Mouse (Mus musculus) bone marrow, adult 2 months (tissue): ENCODE measurements around the gene Ctdsp2. TPM values are rescaled to one million over a fixed set of nuclear protein-coding genes. Genes with fewer than 3 reads are reported as not detected.

ENCODE experiments used
- H3K27ac ChIP-seq: fragments of 200-500 bp; 2 replicates; pipeline ENCODE4 v1.5.1; 2012; ENCODE audit warnings: low read depth, mild to moderate bottlenecking, control low read depth, inconsistent platforms, low read length; ENCODE audit not compliant: control insufficient read depth, poor library complexity, insufficient read depth
- H3K4me1 ChIP-seq: fragments of 200-500 bp; 2 replicates; pipeline ENCODE4 v1.6.1; 2011; ENCODE audit warnings: low read length; ENCODE audit not compliant: control insufficient read depth, insufficient read depth
- H3K4me3 ChIP-seq: fragments of 200-500 bp; replicated peaks from 2 replicates; pipeline ENCODE3; 2011; ENCODE audit warnings: mild to moderate bottlenecking, low read depth, low read length, control low read depth; ENCODE audit not compliant: control insufficient read depth
- CTCF ChIP-seq: fragments of 200-500 bp; IDR thresholded peaks from 2 replicates; pipeline ENCODE4 v1.5.1; 2011; ENCODE audit warnings: low read length, control low read depth; ENCODE audit not compliant: control insufficient read depth, insufficient read depth
- POLR2A ChIP-seq: fragments of 200-500 bp; IDR thresholded peaks from 2 replicates; pipeline ENCODE4 v1.6.1; 2011; ENCODE audit warnings: low read depth, mild to moderate bottlenecking, control low read depth, low read length, borderline replicate concordance; ENCODE audit not compliant: control insufficient read depth
- WGBS: fragments of 180-500 bp; shearing (Covaris S2); methylation state at CpG from one replicate; pipeline ENCODE4 v1.1.7; 2018; 5-methylcytosine and 5-hydroxymethylcytosine counted together
- polyA plus RNA-seq: library from polyadenylated mRNA; stranded (reverse); fragments of >200 nt; gene quantifications from 2 replicates; pipeline ENCODE4 v1.2.4, GENCODE M21; 2011; ENCODE audit warnings: low replicate concordance; ENCODE audit not compliant: missing spikeins, insufficient read depth, insufficient read length

Gene Ctdsp2
- polyA plus RNA-seq, 1 experiment = 43.9 TPM

- 52% methylated on average over 7 of the region's 7 CpGs for WGBS
- peak; percentile 90 for TF ChIP-seq CTCF
- no peak for TF ChIP-seq POLR2A
- H3K4me1 ChIP-seq = peaks cover 3% of the 10 kb centered on the region
These were observed 12.0 kb downstream of the Ctdsp2 start for GRCm38 (mm10) chr10:126990313-126991056.

GRCm38 (mm10) chr10:126991676-126992075 is 13.2 kb downstream of the Ctdsp2 start:
- TF ChIP-seq POLR2A (no peak), CTCF (no peak)
- Histone ChIP-seq H3K4me1 (peaks cover 2% of the 10 kb centered on the region), H3K27ac (no peak overlapping the region), H3K4me3 (no peak overlapping the region)
- WGBS = 66% methylated on average over 3 of the region's 3 CpGs

More at GRCm38 (mm10) chr10:126990313-126991056, 12.0 kb downstream of the Ctdsp2 start:
- Histone ChIP-seq H3K4me3 (no peak overlapping the region), H3K27ac (no peak overlapping the region)

- Histone ChIP-seq H3K27ac (no peak overlapping the region), H3K4me3 (no peak overlapping the region), H3K4me1 (no peaks in the 10 kb centered on the region)
- 67% methylated on average over 3 of the region's 3 CpGs for WGBS
- no peak for TF ChIP-seq CTCF
- TF ChIP-seq POLR2A = no peak
These were observed 15.1 kb downstream of the Ctdsp2 start for GRCm38 (mm10) chr10:126993621-126994020.

- no peaks in the 10 kb centered on the region for H3K4me1 ChIP-seq
- no peak overlapping the region for H3K27ac ChIP-seq
- no peak for TF ChIP-seq POLR2A
- TF ChIP-seq CTCF = no peak
- no peak overlapping the region for H3K4me3 ChIP-seq
- 53% methylated on average over 13 of the region's 13 CpGs for WGBS
These were observed 19.0 kb downstream of the Ctdsp2 start for GRCm38 (mm10) chr10:126997340-126998113.

GRCm38 (mm10) chr10:127000529-127000928 is 22.0 kb downstream of the Ctdsp2 start, which contains the start of gene Avil:
Avil (plus strand) TSS chr10:127000709.
- no peaks in the 10 kb centered on the region for H3K4me1 ChIP-seq
- TF ChIP-seq CTCF (no peak), POLR2A (no peak)
- WGBS = 78% methylated on average over 5 of the region's 5 CpGs
- no peak within 1 kb of the TSS for H3K27ac ChIP-seq
- no peak within 1 kb of the TSS for H3K4me3 ChIP-seq

GRCm38 (mm10) chr10:127001297-127001696 is 22.8 kb downstream of the Ctdsp2 start:
- Histone ChIP-seq H3K4me1 (no peaks in the 10 kb centered on the region), H3K27ac (no peak overlapping the region), H3K4me3 (no peak overlapping the region)
- TF ChIP-seq POLR2A = no peak
- no peak for TF ChIP-seq CTCF
- 63% methylated on average over 9 of the region's 9 CpGs for WGBS

- H3K4me3 ChIP-seq = no peak overlapping the region
- no peak overlapping the region for H3K27ac ChIP-seq
- 61% methylated on average over 1 of the region's 1 CpGs for WGBS
- TF ChIP-seq POLR2A (no peak), CTCF (no peak)
- no peaks in the 10 kb centered on the region for H3K4me1 ChIP-seq
These were observed 23.5 kb downstream of the Ctdsp2 start for GRCm38 (mm10) chr10:127002056-127002455.

GRCm38 (mm10) chr10:127002765-127003164 is 24.2 kb downstream of the Ctdsp2 start:
- WGBS = 56% methylated on average over 5 of the region's 5 CpGs
- TF ChIP-seq CTCF (no peak), POLR2A (no peak)
- Histone ChIP-seq H3K4me1 (no peaks in the 10 kb centered on the region), H3K4me3 (no peak overlapping the region), H3K27ac (no peak overlapping the region)
